Mouse (Mus musculus): ENCODE results near the gene Atp2b4. TPM values are rescaled to one million over a fixed set of nuclear protein-coding genes. Genes with fewer than 3 reads are reported as not detected.

Gene Atp2b4
- total and polyA plus RNA-seq, 2 experiments from 2014 or later: 11.4 to 69.1 TPM

GRCm38 (mm10) chr1:133815747-133816491, 15.1 kb upstream of the Atp2b4 start:
- no peaks in the 10 kb centered on the region for H3K27me3 ChIP-seq (ENCODE audit: insufficient read depth, low read length)
- no peaks in the 10 kb centered on the region for H3K4me1 ChIP-seq (ENCODE audit: insufficient read depth)
- H3K4me2 ChIP-seq (ENCODE audit: low read depth): no peak overlapping the region
- no peaks in the 10 kb centered on the region for H3K36me3 ChIP-seq (ENCODE audit: insufficient read depth)
- H3K4me3 ChIP-seq (ENCODE audit: low read depth, low read length): no peak overlapping the region
- ATAC-seq: no peak
- H3K9me3 ChIP-seq (ENCODE audit: low read length): no peaks in the 10 kb centered on the region
- no peak overlapping the region for H3K9ac ChIP-seq
- no peak for DNase-seq
- 68% methylated on average over 12 of the region's 12 CpGs for WGBS
- H3K27ac ChIP-seq (ENCODE audit: low read depth, low read length): no peak overlapping the region
- no peak for TF ChIP-seq CTCF (IDR thresholded peaks at IDR 0.05; ENCODE audit: low read depth)

DNA sequence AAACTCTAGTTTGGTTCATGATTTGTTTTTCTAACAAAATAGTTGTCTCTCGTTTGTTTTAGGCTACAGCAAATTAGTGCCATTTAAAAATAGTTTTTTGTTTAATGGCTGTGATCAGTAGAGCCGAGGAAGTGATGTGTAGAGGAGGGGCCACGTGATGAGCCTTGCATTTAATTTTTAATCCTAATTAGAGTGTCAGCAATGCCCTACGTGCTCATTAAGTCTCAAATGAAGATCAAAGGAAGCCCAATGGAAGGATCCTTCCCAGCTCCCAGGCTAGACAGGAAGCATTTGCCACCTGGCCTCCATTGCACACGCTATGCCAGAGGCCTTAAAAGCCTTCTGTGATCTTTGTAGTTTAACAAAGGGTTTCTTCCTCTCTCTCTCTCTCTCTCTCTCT, 8.5 kb upstream of the Atp2b4 start:
- Histone ChIP-seq H3K9me3 (ENCODE audit: low read length) (no peaks in the 10 kb centered on the region), H3K36me3 (ENCODE audit: insufficient read depth) (no peaks in the 10 kb centered on the region), H3K27me3 (ENCODE audit: insufficient read depth, low read length) (no peaks in the 10 kb centered on the region), H3K9ac (no peak overlapping the region), H3K27ac (ENCODE audit: low read depth, low read length) (no peak overlapping the region), H3K4me2 (ENCODE audit: low read depth) (no peak overlapping the region), H3K4me1 (ENCODE audit: insufficient read depth) (no peaks in the 10 kb centered on the region), H3K4me3 (ENCODE audit: low read depth, low read length) (no peak overlapping the region)
- 25% methylated on average over 5 of the region's 5 CpGs for WGBS
- DNase-seq: no peak
- ATAC-seq: no peak
- TF ChIP-seq CTCF (IDR thresholded peaks at IDR 0.05; ENCODE audit: low read depth): no peak

DNA sequence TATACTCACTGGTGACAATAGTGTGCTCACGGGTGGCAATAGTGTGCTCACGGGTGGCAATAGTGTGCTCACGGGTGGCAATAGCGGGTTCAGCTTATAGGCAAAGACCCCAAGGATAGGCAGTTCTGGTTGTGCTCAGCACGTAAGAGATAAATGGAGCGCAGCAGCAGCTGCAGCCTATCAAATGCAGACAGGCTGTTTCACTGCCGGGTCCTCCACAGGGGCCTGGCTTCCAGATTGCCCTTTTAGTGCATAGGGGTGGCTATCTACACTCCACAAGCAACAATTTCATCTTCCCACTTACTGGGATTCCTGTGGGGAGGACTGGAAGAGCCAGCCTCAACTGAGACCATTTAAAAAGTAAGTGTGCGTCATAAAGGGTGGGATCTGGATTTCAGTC, 7.2 kb upstream of the Atp2b4 start:
- 91% methylated on average over 8 of the region's 8 CpGs for WGBS
- Histone ChIP-seq H3K36me3 (ENCODE audit: insufficient read depth) (no peaks in the 10 kb centered on the region), H3K4me3 (ENCODE audit: low read depth, low read length) (no peak overlapping the region), H3K9ac (no peak overlapping the region), H3K27me3 (ENCODE audit: insufficient read depth, low read length) (no peaks in the 10 kb centered on the region), H3K9me3 (ENCODE audit: low read length) (no peaks in the 10 kb centered on the region), H3K4me2 (ENCODE audit: low read depth) (no peak overlapping the region), H3K4me1 (ENCODE audit: insufficient read depth) (no peaks in the 10 kb centered on the region), H3K27ac (ENCODE audit: low read depth, low read length) (no peak overlapping the region)
- TF ChIP-seq CTCF (IDR thresholded peaks at IDR 0.05; ENCODE audit: low read depth): no peak
- DNase-seq: no peak
- no peak for ATAC-seq

GRCm38 (mm10) chr1:133801743-133802142, 902 bp upstream of the Atp2b4 start:
- ATAC-seq (no peak), DNase-seq (no peak)
- Histone ChIP-seq H3K4me1 (ENCODE audit: insufficient read depth) (peaks cover 8% of the 10 kb centered on the region; the same call in 1 of the 2 replicates), H3K27me3 (ENCODE audit: insufficient read depth, low read length) (no peaks in the 10 kb centered on the region), H3K9me3 (ENCODE audit: low read length) (no peaks in the 10 kb centered on the region), H3K9ac (no peak overlapping the region), H3K36me3 (ENCODE audit: insufficient read depth) (no peaks in the 10 kb centered on the region), H3K4me3 (ENCODE audit: low read depth, low read length) (no peak overlapping the region), H3K4me2 (ENCODE audit: low read depth) (no peak overlapping the region), H3K27ac (ENCODE audit: low read depth, low read length) (no peak overlapping the region)
- TF ChIP-seq CTCF (IDR thresholded peaks at IDR 0.05; ENCODE audit: low read depth): no peak
- 72% methylated on average over 5 of the region's 5 CpGs for WGBS

DNA sequence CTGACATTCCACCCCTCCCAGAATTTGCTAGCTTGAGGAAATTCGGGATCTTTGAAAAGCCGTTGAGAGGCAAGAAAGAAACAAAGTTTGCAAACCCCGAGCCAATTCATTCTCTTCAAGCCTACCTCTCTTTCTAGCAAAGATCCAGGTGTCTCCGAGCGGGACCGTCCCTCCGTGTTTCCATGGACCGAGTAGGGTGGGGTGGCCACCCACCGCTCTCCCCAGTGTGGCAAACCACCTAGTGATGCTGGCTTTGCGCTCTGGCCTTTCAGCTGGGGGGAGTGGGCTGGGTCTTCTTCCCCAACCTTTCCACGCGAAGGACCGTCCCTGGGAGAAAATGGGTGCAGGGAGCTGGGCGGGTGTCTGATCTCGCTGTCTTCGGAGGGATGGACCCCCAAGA, 329 bp downstream of the Atp2b4 start:
- WGBS: 2% methylated on average over 16 of the region's 16 CpGs
- no peaks in the 10 kb centered on the region for H3K9me3 ChIP-seq (ENCODE audit: low read length)
- H3K27me3 ChIP-seq (ENCODE audit: insufficient read depth, low read length): no peaks in the 10 kb centered on the region
- TF ChIP-seq CTCF (IDR thresholded peaks at IDR 0.05; ENCODE audit: low read depth): no peak
- H3K4me2 ChIP-seq (ENCODE audit: low read depth): peak overlapping the region; percentile 76
- peak; percentile 18 for DNase-seq
- peaks cover 8% of the 10 kb centered on the region; the same call in 1 of the 2 replicates for H3K4me1 ChIP-seq (ENCODE audit: insufficient read depth)
- peak overlapping the region; percentile 48 for H3K4me3 ChIP-seq (ENCODE audit: low read depth, low read length)
- H3K9ac ChIP-seq: peak overlapping the region; percentile 31; the same call in 1 of the 2 replicates
- H3K36me3 ChIP-seq (ENCODE audit: insufficient read depth): no peaks in the 10 kb centered on the region
- H3K27ac ChIP-seq (ENCODE audit: low read depth, low read length): 0 out of 2 replicates have a peak overlapping the region, but pooled peaks have one; percentile 5
- ATAC-seq: peak; percentile 32; the same call in 1 of the 2 replicates

- H3K4me3 ChIP-seq (ENCODE audit: low read depth, low read length): peak overlapping the region; percentile 48
- H3K27me3 ChIP-seq (ENCODE audit: insufficient read depth, low read length): no peaks in the 10 kb centered on the region
- DNase-seq: peak; percentile 25
- TF ChIP-seq CTCF (IDR thresholded peaks at IDR 0.05; ENCODE audit: low read depth): no peak
- whole genome bisulfite sequencing: 4% methylated on average over 21 of the region's 21 CpGs
- peaks cover 8% of the 10 kb centered on the region; the same call in 1 of the 2 replicates for H3K4me1 ChIP-seq (ENCODE audit: insufficient read depth)
- no peaks in the 10 kb centered on the region for H3K9me3 ChIP-seq (ENCODE audit: low read length)
- H3K36me3 ChIP-seq (ENCODE audit: insufficient read depth): no peaks in the 10 kb centered on the region
- no peak overlapping the region for H3K27ac ChIP-seq (ENCODE audit: low read depth, low read length)
- H3K9ac ChIP-seq: no peak overlapping the region
- no peak for ATAC-seq
- H3K4me2 ChIP-seq (ENCODE audit: low read depth): peak overlapping the region; percentile 76
These were observed 975 bp downstream of the Atp2b4 start for GRCm38 (mm10) chr1:133799686-133800445.
